Comparison of ENCODE assay signal across 10 mouse cellular contexts in the genomic region with DNA sequence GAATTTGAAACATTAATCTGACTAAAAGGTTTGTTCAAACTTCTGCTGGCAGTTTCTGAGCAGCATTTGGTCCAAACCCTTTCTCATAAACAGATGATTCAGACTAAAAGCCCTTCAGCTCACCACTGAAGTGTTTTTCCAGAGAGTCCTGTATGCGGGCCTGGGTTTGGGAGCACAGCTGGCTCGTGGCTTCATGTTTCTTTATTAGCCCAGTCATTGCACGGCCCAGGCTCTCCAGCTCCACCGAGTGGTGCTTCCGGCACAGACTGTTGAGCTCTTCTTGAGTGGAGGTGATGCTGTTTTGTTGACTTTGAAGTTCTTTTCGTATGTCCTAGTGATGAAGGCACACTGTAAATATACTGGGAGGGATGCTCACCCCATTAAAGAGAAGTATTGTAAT.
DNase-seq lines count a peak whose midpoint lies in the region; ATAC-seq and TF ChIP-seq lines count a peak whose summit lies in the region.
"Had no signal": no experiment of that assay in that cellular context is flagged by ENCODE, and none has a peak within 500 bp of the region (broad histone marks: within the 10 kb centered on the region; RNA-seq: fewer than 3 reads in every experiment).

No protein-coding gene starts in this region.

- no peaks in the 10 kb centered on the region for H3K4me1 ChIP-seq in kidney, embryonic 15.5 days
- H3K4me1 ChIP-seq in thymus, adult 2 months (replicated peaks; ENCODE audit: control insufficient read depth, insufficient read depth, low read length), result peaks cover 7% of the 10 kb centered on the region
- 0 out of 2 replicates have a peak, but pooled peaks cover 7% of the 10 kb centered on the region for H3K4me1 ChIP-seq in forebrain, embryonic 13.5 days
- H3K4me1 ChIP-seq: liver, embryonic 15.5 days had no signal

- H3K4me2 ChIP-seq in kidney, embryonic 15.5 days, result no peak overlapping the region
- peak overlapping the region; percentile 31 for H3K4me2 ChIP-seq in myocyte (ENCODE audit: low read depth)
- H3K4me2 ChIP-seq in forebrain, embryonic 13.5 days, result no peak overlapping the region
- H3K4me2 ChIP-seq: liver, embryonic 15.5 days had no signal

- no peak for TF ChIP-seq CTCF in thymus, adult 2 months (IDR thresholded peaks at IDR 0.05; ENCODE audit: borderline replicate concordance, control insufficient read depth, extremely low read depth, insufficient read depth, low read length, poor library complexity)

- H3ac ChIP-seq in myocyte (ENCODE audit: control insufficient read depth, insufficient read length), result no peak overlapping the region

- H3K27ac ChIP-seq in kidney, embryonic 15.5 days, result no peak overlapping the region
- no peak overlapping the region for H3K27ac ChIP-seq in thymus, adult 2 months (ENCODE audit: control insufficient read depth, insufficient read depth, low read length)
- no peak overlapping the region for H3K27ac ChIP-seq in forebrain, embryonic 13.5 days
- H3K27ac ChIP-seq: liver, embryonic 15.5 days had no signal

- no peaks in the 10 kb centered on the region for H3K79me2 ChIP-seq in myocyte (ENCODE audit: control insufficient read depth, insufficient read depth)

- WGBS in kidney, embryonic 15.5 days, result 25% methylated on average over 6 of the region's 6 CpGs
- 37% methylated on average over 6 of the region's 6 CpGs for WGBS in thymus, adult 2 months
- 56% methylated on average over 6 of the region's 6 CpGs for WGBS in forebrain, embryonic 13.5 days

- H3K9me3 ChIP-seq in kidney, embryonic 15.5 days (replicated peaks), result no peaks in the 10 kb centered on the region
- no peaks in the 10 kb centered on the region for H3K9me3 ChIP-seq in forebrain, embryonic 13.5 days (replicated peaks)
- H3K9me3 ChIP-seq: liver, embryonic 15.5 days had no signal

- H3K36me3 ChIP-seq in kidney, embryonic 15.5 days, result no peaks in the 10 kb centered on the region
- H3K36me3 ChIP-seq in myocyte (ENCODE audit: control insufficient read depth, insufficient read depth), result no peaks in the 10 kb centered on the region
- H3K36me3 ChIP-seq in thymus, adult 2 months (ENCODE audit: control insufficient read depth, insufficient read depth, low read length), result no peaks in the 10 kb centered on the region
- no peaks in the 10 kb centered on the region for H3K36me3 ChIP-seq in forebrain, embryonic 13.5 days (ENCODE audit: poor library complexity, severe bottlenecking)
- H3K36me3 ChIP-seq: liver, embryonic 15.5 days had no signal

- no peak overlapping the region for H3K4me3 ChIP-seq in kidney, embryonic 15.5 days (replicated peaks)
- H3K4me3 ChIP-seq in myocyte, result no peak overlapping the region
- H3K4me3 ChIP-seq in thymus, adult 2 months (ENCODE audit: control insufficient read depth, insufficient read depth, low read length), result no peak overlapping the region
- H3K4me3 ChIP-seq in forebrain, embryonic 13.5 days, result no peak overlapping the region
- H3K4me3 ChIP-seq: liver, embryonic 15.5 days had no signal

- DNase-seq in kidney, postnatal 36 days, result peak; percentile 4 to 22
- peak; percentile 45 for DNase-seq in brain, adult 2 months (ENCODE audit: low read depth, low spot score)
- peak; percentile 26 for DNase-seq in heart, postnatal 4 days
- DNase-seq in thymus, adult 2 months, result no peak
- no peak for DNase-seq in thymus, postnatal 10 days (ENCODE audit: low spot score in 2 of 2)

- TF ChIP-seq POLR2A in myocyte (IDR thresholded peaks at IDR 0.05; ENCODE audit: insufficient read length, low read depth), result no peak
- no peak for TF ChIP-seq POLR2A in thymus, adult 2 months (IDR thresholded peaks at IDR 0.05; ENCODE audit: control insufficient read depth, extremely low read depth, insufficient read depth, low read length, poor library complexity)

- H3K27me3 ChIP-seq in kidney, embryonic 15.5 days, result no peaks in the 10 kb centered on the region
- no peaks in the 10 kb centered on the region for H3K27me3 ChIP-seq in myocyte (ENCODE audit: control insufficient read depth, insufficient read depth, insufficient read length)
- no peaks in the 10 kb centered on the region for H3K27me3 ChIP-seq in thymus, adult 2 months (ENCODE audit: control insufficient read depth, insufficient read depth, low read length)
- H3K27me3 ChIP-seq in forebrain, embryonic 13.5 days, result no peaks in the 10 kb centered on the region
- H3K27me3 ChIP-seq: liver, embryonic 15.5 days had no signal

- no peak for ATAC-seq in kidney, embryonic 15.5 days (replicated peaks; ENCODE audit: low FRiP score)
- no peak for ATAC-seq in forebrain, embryonic 13.5 days
- ATAC-seq: activated CD4-positive, CD25-positive, alpha-beta regulatory T cell, adult 4 months had no signal

- H3K9ac ChIP-seq in kidney, embryonic 15.5 days, result no peak overlapping the region
- no peak overlapping the region for H3K9ac ChIP-seq in forebrain, embryonic 13.5 days
- H3K9ac ChIP-seq: liver, embryonic 15.5 days had no signal

TF ChIP-seq in myocyte, 11 proteins besides CTCF, POLR2A, EP300 and RAD21:
- TF ChIP-seq MYOD1 (IDR thresholded peaks at IDR 0.05; ENCODE audit: control insufficient read depth in 1 of 3, insufficient read length in 2 of 3, low read depth in 2 of 3), result peak in 2 of 3 experiments; percentile 65 to 73
- TF ChIP-seq CEBPB (IDR thresholded peaks at IDR 0.05; ENCODE audit: insufficient read depth, poor library complexity, severe bottlenecking), result no peak
- no peak for TF ChIP-seq POLR2AphosphoS2 (IDR thresholded peaks at IDR 0.05; ENCODE audit: insufficient read length, low read depth)
- no peak for TF ChIP-seq TCF3 (IDR thresholded peaks at IDR 0.05; ENCODE audit: insufficient read length, low read depth)
- peak in 2 of 3 experiments; percentile 66 to 83 for TF ChIP-seq MYOG (IDR thresholded peaks at IDR 0.05; ENCODE audit: control insufficient read depth in 1 of 3, insufficient read depth in 1 of 3, insufficient read length in 2 of 3, low read depth in 2 of 3)
- no peak for TF ChIP-seq USF1 (IDR thresholded peaks at IDR 0.05; ENCODE audit: low read depth)
- TF ChIP-seq MAX (IDR thresholded peaks at IDR 0.05; ENCODE audit: low read depth), result no peak
- TF ChIP-seq REST (IDR thresholded peaks at IDR 0.05; ENCODE audit: insufficient read depth, insufficient read length), result no peak
- no peak for TF ChIP-seq SRF (IDR thresholded peaks at IDR 0.05; ENCODE audit: control insufficient read depth, insufficient read length, low read depth)
- no peak for TF ChIP-seq E2F4 (IDR thresholded peaks at IDR 0.05; ENCODE audit: insufficient read depth)
- TF ChIP-seq TCF12 (IDR thresholded peaks at IDR 0.05; ENCODE audit: insufficient read depth, poor library complexity, severe bottlenecking), result peak; percentile 55

Comparison
In these comparisons a context has a peak if more than half of its experiments do, and no peak if none do; other contexts are left out.
1. DNase-seq: peak in kidney, postnatal 36 days (2 of 2), brain, adult 2 months (single experiment) and heart, postnatal 4 days (single experiment); none in thymus, adult 2 months (single experiment) and thymus, postnatal 10 days (0 of 2).